Mouse (Mus musculus) G1E (cell line): ENCODE measurements around the gene Egfl7.

Experiments used
- CTCF ChIP-seq: IDR thresholded peaks from 2 replicates; pipeline ENCODE4 v1.5.1; 2012; ENCODE audit warnings: low read depth, low read length, inconsistent platforms, mixed read lengths
- GATA1 ChIP-seq: IDR thresholded peaks from 2 replicates; pipeline ENCODE4 v1.6.1; 2012; ENCODE audit warnings: borderline replicate concordance, low read length, inconsistent platforms, mixed read lengths
- GATA2 ChIP-seq: IDR thresholded peaks from 2 replicates; pipeline ENCODE4 v1.6.1; 2012; ENCODE audit warnings: low read depth, low read length, inconsistent platforms, borderline replicate concordance
- POLR2AphosphoS5 ChIP-seq: IDR thresholded peaks from 2 replicates; pipeline ENCODE4 v1.6.1; 2012; ENCODE audit warnings: low read depth, low read length, inconsistent platforms; ENCODE audit not compliant: insufficient replicate concordance
- TAL1 ChIP-seq: conservative IDR thresholded peaks from 2 replicates; pipeline ENCODE4 v1.6.1; 2012; ENCODE audit warnings: low read depth, low read length, inconsistent platforms, mixed read lengths

DNA sequence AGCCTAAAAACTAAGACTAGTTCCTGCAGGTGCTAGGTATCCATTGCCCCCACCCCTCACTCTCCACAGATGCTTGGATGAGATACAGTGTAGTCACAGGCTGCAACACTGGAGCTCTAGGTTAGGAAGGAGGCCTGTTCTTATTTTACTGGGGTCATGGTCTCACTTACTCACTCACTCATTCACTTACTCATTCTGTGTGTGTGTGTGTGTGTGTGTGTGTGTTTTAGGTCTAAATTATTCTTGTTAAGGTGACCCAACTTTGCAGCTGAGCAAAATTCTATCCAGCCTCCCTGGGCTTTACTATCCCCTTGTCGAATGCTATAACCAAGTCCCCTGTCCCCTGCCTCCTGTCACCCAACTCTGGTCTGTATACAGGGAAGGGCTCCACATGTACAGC lies 21.8 kb downstream of the Egfl7 start:
- TF ChIP-seq CTCF: no peak
- no peak for TF ChIP-seq GATA1
- TF ChIP-seq POLR2AphosphoS5: no peak
- TF ChIP-seq TAL1: no peak
- no peak for TF ChIP-seq GATA2
